Mouse (Mus musculus) hematopoietic stem cell, adult 5-6 weeks (primary cell): ENCODE data around the gene Gm6169. TPM values are rescaled to one million over a fixed set of nuclear protein-coding genes. Genes with fewer than 3 reads are reported as not detected.

Experiments used
- total RNA-seq: library from RNA; stranded (forward); fragments of 172-1452, 232-1000 nt; gene quantifications from 2 replicates; pipeline ENCODE4 v1.2.3, GENCODE M21; 2017

The Gm6169 gene
- total RNA-seq, 1 experiment from 2014 or later = 2.4 TPM

Other genes with a start within 250 kb of the Gm6169 start
- 0.15 and 0.31 TPM in 2 replicates for gene Gcnt4, start 174.5 kb downstream of the Gm6169 start, total RNA-seq
- gene 1700029F12Rik, start 64.9 kb downstream of the Gm6169 start, total RNA-seq = not detected in 2 replicates
- 3.7 and 6.4 TPM in 2 replicates for gene Fam169a, start 32.0 kb downstream of the Gm6169 start, total RNA-seq
- gene Gfm2, start 38.7 kb upstream of the Gm6169 start, total RNA-seq = 34.4 and 41.1 TPM in 2 replicates
- gene Nsa2, start 38.7 kb upstream of the Gm6169 start, total RNA-seq = 364 and 398 TPM in 2 replicates
- 36.3 and 44.5 TPM in 2 replicates for gene Hexb, start 99.1 kb upstream of the Gm6169 start, total RNA-seq
- 4.5 and 5.5 TPM in 2 replicates for gene Enc1, start 141.9 kb upstream of the Gm6169 start, total RNA-seq